Mouse (Mus musculus) midbrain, embryonic 13.5 days (tissue): ENCODE data around the gene E2f3. TPM values are rescaled to one million over a fixed set of nuclear protein-coding genes. Genes with fewer than 3 reads are reported as not detected.

ENCODE experiments used
- polyA plus RNA-seq: library from polyadenylated mRNA; unstranded; fragments of >200 nt; fragmentation: Nextera tagmentation; extraction: Ambion mirVana; gene quantifications from 2 replicates; pipeline ENCODE4 v1.2.1, GENCODE M21; 2015

E2f3 gene
- polyA plus RNA-seq, 1 experiment from 2014 or later = 7.0 TPM

Other genes with a start within 250 kb of the E2f3 start
- 21.8 and 26.6 TPM in 2 replicates for gene Cdkal1, start 130.4 kb downstream of the E2f3 start, polyA plus RNA-seq
- gene Mboat1, start 150.4 kb upstream of the E2f3 start, polyA plus RNA-seq = 3.0 and 3.4 TPM in 2 replicates